Mouse (Mus musculus) spleen, postnatal 14 days (tissue): ENCODE measurements around the gene Spib.

Source experiments
- DNase-seq, 2 experiments: peaks; one replicate each; pipeline ENCODE4 v3.0.0; 2021 to 2022; ENCODE audit warnings: low spot score in 2 of 2

The Spib gene

GRCm38 (mm10) chr7:44548497-44549087 lies 16.7 kb upstream of the Spib start, which contains the start of gene Pold1:
Pold1 (minus strand) TSS chr7:44548849.
- peak; percentile 100 for DNase-seq

- no peak for DNase-seq
Measured at GRCm38 (mm10) chr7:44547725-44548124, 15.9 kb upstream of the Spib start.

- DNase-seq = no peak
Measured at GRCm38 (mm10) chr7:44547041-44547440, 15.2 kb upstream of the Spib start.

- DNase-seq = no peak
Measured at GRCm38 (mm10) chr7:44546274-44546673, 14.4 kb upstream of the Spib start.

- DNase-seq = no peak
Measured at GRCm38 (mm10) chr7:44543071-44543470, 11.2 kb upstream of the Spib start.

GRCm38 (mm10) chr7:44542555-44542954 lies 10.7 kb upstream of the Spib start:
- DNase-seq = no peak

- DNase-seq = no peak
Measured at GRCm38 (mm10) chr7:44538756-44539624, 7.1 kb upstream of the Spib start.

- DNase-seq = no peak
Measured at GRCm38 (mm10) chr7:44537496-44537895, 5.6 kb upstream of the Spib start.

GRCm38 (mm10) chr7:44537009-44537408 lies 5.1 kb upstream of the Spib start:
- no peak for DNase-seq

- DNase-seq = no peak
Measured at GRCm38 (mm10) chr7:44536590-44536968, 4.7 kb upstream of the Spib start.

GRCm38 (mm10) chr7:44535657-44536589 lies 4.1 kb upstream of the Spib start:
- DNase-seq = no peak

GRCm38 (mm10) chr7:44534656-44535441 lies 3.0 kb upstream of the Spib start:
- no peak for DNase-seq

GRCm38 (mm10) chr7:44534242-44534641 lies 2.4 kb upstream of the Spib start:
- DNase-seq = peak; percentile 60 to 68

- no peak for DNase-seq
Measured at GRCm38 (mm10) chr7:44533746-44534045, 1.8 kb upstream of the Spib start.

- no peak for DNase-seq
Measured at GRCm38 (mm10) chr7:44532918-44533745, 1.3 kb upstream of the Spib start.

GRCm38 (mm10) chr7:44531207-44531606 lies 664 bp downstream of the Spib start:
- DNase-seq = peak; percentile 50 to 65

- no peak for DNase-seq
Measured at GRCm38 (mm10) chr7:44530507-44530906, 1.4 kb downstream of the Spib start.

- no peak for DNase-seq
Measured at GRCm38 (mm10) chr7:44529518-44529917, 2.4 kb downstream of the Spib start.

GRCm38 (mm10) chr7:44527483-44528398 lies 4.1 kb downstream of the Spib start:
- DNase-seq = peak; percentile 59 to 81
